Mouse (Mus musculus) embryonic facial prominence, embryonic 14.5 days (tissue): ENCODE results near the gene 2900092C05Rik. TPM values are rescaled to one million over a fixed set of nuclear protein-coding genes. Genes with fewer than 3 reads are reported as not detected.

Source experiments
- ATAC-seq: fragments of 200-750 bp; cut with Nextera tagmentation; 2 replicates; pipeline ENCODE4 v1.8.0; 2017; ENCODE audit warnings: low read depth, moderate number of reproducible peaks, moderate TSS enrichment
- DNase-seq: peaks from one replicate; pipeline ENCODE4 v3.0.0-alpha.2; 2015; ENCODE audit warnings: low spot score
- H3K27ac ChIP-seq: fragments of 300-500 bp; sonication (generic); replicated peaks from 2 replicates; pipeline ENCODE4 v1.5.1; 2014; ENCODE audit warnings: low read depth, mild to moderate bottlenecking, low read length, moderate library complexity
- H3K27me3 ChIP-seq: fragments of 300-500 bp; sonication (generic); replicated peaks from 2 replicates; pipeline ENCODE4 v1.6.1; 2014; ENCODE audit warnings: low read length; ENCODE audit not compliant: control insufficient read depth, insufficient read depth
- H3K36me3 ChIP-seq: fragments of 300-500 bp; sonication (generic); 2 replicates; pipeline ENCODE4 v1.6.1; 2014; ENCODE audit warnings: low read length, mixed read lengths; ENCODE audit not compliant: control insufficient read depth, insufficient read depth
- H3K4me1 ChIP-seq: fragments of 300-500 bp; sonication (generic); 2 replicates; pipeline ENCODE4 v1.6.1; 2014; ENCODE audit warnings: antibody characterized with exemption, low read length; ENCODE audit not compliant: control insufficient read depth, insufficient read depth
- H3K4me2 ChIP-seq: fragments of 300-500 bp; sonication (generic); 2 replicates; pipeline ENCODE4 v1.6.1; 2014; ENCODE audit warnings: low read depth, mild to moderate bottlenecking, low read length, moderate library complexity, mixed read lengths
- H3K4me3 ChIP-seq: fragments of 300-500 bp; sonication (generic); 2 replicates; pipeline ENCODE4 v1.5.1; 2014; ENCODE audit warnings: low read depth, mild to moderate bottlenecking, low read length
- H3K9ac ChIP-seq: fragments of 300-500 bp; sonication (generic); 2 replicates; pipeline ENCODE4 v1.6.1; 2014; ENCODE audit warnings: low read depth, mild to moderate bottlenecking, low read length, moderate library complexity, mixed read lengths
- H3K9me3 ChIP-seq: fragments of 300-500 bp; sonication (generic); 2 replicates; pipeline ENCODE4 v1.6.1; 2016; ENCODE audit warnings: low read length; ENCODE audit not compliant: control insufficient read depth
- WGBS: fragments of 180-500 bp; shearing (Covaris S2); extraction: QIAGEN DNeasy Blood & Tissue Kit; methylation state at CpG from one replicate; pipeline ENCODE4 v1.1.7; 2014; 5-methylcytosine and 5-hydroxymethylcytosine counted together
- polyA plus RNA-seq: library from polyadenylated mRNA; unstranded; fragments of >200 nt; fragmentation: Nextera tagmentation; extraction: Ambion mirVana; gene quantifications from 2 replicates; pipeline ENCODE4 v1.2.1, GENCODE M21; 2014

2900092C05Rik gene
- not detected in 2 replicates for polyA plus RNA-seq

DNA sequence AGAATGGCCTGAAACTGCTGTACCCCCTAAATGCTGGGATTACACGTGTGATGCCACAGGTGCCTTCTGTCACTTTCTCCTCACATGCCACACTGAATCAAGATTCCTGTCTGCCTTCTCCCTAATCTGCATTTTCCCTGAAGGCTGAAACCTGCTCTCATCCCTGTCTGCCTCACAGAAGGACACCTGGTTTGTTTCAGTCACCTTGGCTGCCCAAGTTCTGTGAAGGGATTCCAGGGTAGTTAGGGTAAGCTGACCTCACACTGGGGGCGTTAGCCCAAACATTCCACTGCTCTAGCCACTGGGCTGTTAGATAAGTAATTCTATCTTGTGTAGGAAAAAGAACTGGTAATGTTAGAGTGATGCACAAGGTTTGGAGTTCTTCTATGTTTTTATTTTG is at the start of gene 2900092C05Rik:
2900092C05Rik (plus strand) TSS at position 301 of the 400 bp plus-strand sequence.
- no peaks in the 10 kb centered on the region for H3K27me3 ChIP-seq
- no peak within 1 kb of the TSS for H3K27ac ChIP-seq
- DNase-seq (no peak), ATAC-seq (no peak)
- H3K9ac ChIP-seq: no peak within 1 kb of the TSS
- WGBS: 58% methylated on average over 2 of the region's 2 CpGs
- 0 out of 2 replicates have a peak, but pooled peaks cover 3% of the 10 kb centered on the region for H3K9me3 ChIP-seq
- no peak within 1 kb of the TSS for H3K4me3 ChIP-seq
- no peaks in the 10 kb centered on the region for H3K4me1 ChIP-seq
- H3K4me2 ChIP-seq: no peak within 1 kb of the TSS
- H3K36me3 ChIP-seq: no peaks in the 10 kb centered on the region

GRCm38 (mm10) chr7:12478158-12479008 is 33.9 kb upstream of the 2900092C05Rik start, which contains the start of gene Zfp606:
Gene Zfp606 (plus strand): TSS chr7:12478293.
- ATAC-seq: peak; percentile 98
- H3K9me3 ChIP-seq: peaks cover 17% of the 10 kb centered on the region; the same call in 1 of the 2 replicates
- WGBS: 0% methylated on average over 44 of the region's 53 CpGs

DNA sequence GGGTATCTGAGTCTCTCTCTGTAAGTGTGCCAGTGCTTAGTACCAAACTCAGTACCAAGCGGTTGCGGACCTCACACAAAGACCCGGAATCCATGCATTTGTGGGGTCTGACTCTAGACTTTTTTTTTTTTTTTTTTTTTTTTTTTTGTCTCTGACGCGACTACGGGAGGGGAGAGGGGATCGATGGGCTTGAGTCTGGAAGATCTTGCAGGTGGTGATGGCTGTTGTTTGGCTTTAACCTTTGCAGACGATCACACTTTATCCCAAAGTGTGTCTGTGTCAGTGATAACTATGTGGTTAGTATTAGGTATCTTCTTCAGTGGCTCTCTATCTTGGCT is 33.3 kb upstream of the 2900092C05Rik start:
- H3K9me3 ChIP-seq: peaks cover 23% of the 10 kb centered on the region
- DNase-seq (no peak), ATAC-seq (peak; percentile 12; the same call in 1 of the 2 replicates)
- H3K4me3 ChIP-seq: peak overlapping the region; percentile 97
- peaks cover 39% of the 10 kb centered on the region for H3K36me3 ChIP-seq
- H3K4me2 ChIP-seq: peak overlapping the region; percentile 66
- peak overlapping the region; percentile 96 for H3K9ac ChIP-seq
- no peaks in the 10 kb centered on the region for H3K27me3 ChIP-seq
- H3K27ac ChIP-seq: peak overlapping the region; percentile 93
- 1% methylated on average over 8 of the region's 8 CpGs for WGBS
- no peaks in the 10 kb centered on the region for H3K4me1 ChIP-seq

More at GRCm38 (mm10) chr7:12478158-12479008, 33.9 kb upstream of the 2900092C05Rik start, which contains the start of gene Zfp606:
- Histone ChIP-seq H3K27me3 (no peaks in the 10 kb centered on the region), H3K4me2 (peak within 1 kb of the TSS; percentile 66), H3K4me3 (peak within 1 kb of the TSS; percentile 97), H3K4me1 (no peaks in the 10 kb centered on the region), H3K9ac (peak within 1 kb of the TSS; percentile 96), H3K36me3 (peaks cover 34% of the 10 kb centered on the region), H3K27ac (peak within 1 kb of the TSS; percentile 93)
- DNase-seq: peak; percentile 97

- H3K9ac ChIP-seq: no peak overlapping the region
- ATAC-seq: no peak
- 74% methylated on average over 4 of the region's 4 CpGs for WGBS
- no peak for DNase-seq
- no peaks in the 10 kb centered on the region for H3K27me3 ChIP-seq
- H3K4me2 ChIP-seq: peak overlapping the region; percentile 66
- H3K4me3 ChIP-seq: peak overlapping the region; percentile 97
- no peaks in the 10 kb centered on the region for H3K4me1 ChIP-seq
- H3K36me3 ChIP-seq: peaks cover 45% of the 10 kb centered on the region
- peaks cover 29% of the 10 kb centered on the region for H3K9me3 ChIP-seq
- no peak overlapping the region for H3K27ac ChIP-seq
Observed at GRCm38 (mm10) chr7:12479525-12479924, 32.8 kb upstream of the 2900092C05Rik start.

- H3K27ac ChIP-seq: no peak overlapping the region
- no peak overlapping the region for H3K9ac ChIP-seq
- H3K4me3 ChIP-seq: no peak overlapping the region
- DNase-seq (no peak), ATAC-seq (no peak)
- H3K4me1 ChIP-seq: no peaks in the 10 kb centered on the region
- no peaks in the 10 kb centered on the region for H3K27me3 ChIP-seq
- H3K9me3 ChIP-seq: peaks cover 67% of the 10 kb centered on the region
- H3K4me2 ChIP-seq: no peak overlapping the region
- WGBS: 95% methylated on average over 6 of the region's 6 CpGs
- peaks cover 87% of the 10 kb centered on the region for H3K36me3 ChIP-seq
Observed at GRCm38 (mm10) chr7:12483771-12484170, 28.5 kb upstream of the 2900092C05Rik start.

DNA sequence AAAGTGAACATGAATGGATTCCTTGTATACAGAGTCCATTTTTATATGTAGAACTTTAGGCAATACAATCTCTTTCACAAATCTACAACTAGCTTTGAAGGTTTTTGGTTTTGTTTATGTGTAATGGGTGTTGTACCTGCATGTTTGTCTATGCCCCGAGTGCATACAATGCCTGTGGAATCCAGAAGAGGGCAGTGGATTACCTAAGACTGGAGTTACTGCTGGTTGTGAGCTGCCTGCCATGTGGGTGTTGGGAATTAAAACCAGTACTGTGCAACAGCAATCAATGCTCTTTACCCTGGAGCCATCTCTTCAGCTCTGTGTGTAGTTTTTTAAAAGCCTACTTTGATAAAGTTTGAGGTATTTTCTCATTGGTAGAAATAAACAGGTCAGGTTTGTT is 26.4 kb upstream of the 2900092C05Rik start:
- DNase-seq: no peak

DNA sequence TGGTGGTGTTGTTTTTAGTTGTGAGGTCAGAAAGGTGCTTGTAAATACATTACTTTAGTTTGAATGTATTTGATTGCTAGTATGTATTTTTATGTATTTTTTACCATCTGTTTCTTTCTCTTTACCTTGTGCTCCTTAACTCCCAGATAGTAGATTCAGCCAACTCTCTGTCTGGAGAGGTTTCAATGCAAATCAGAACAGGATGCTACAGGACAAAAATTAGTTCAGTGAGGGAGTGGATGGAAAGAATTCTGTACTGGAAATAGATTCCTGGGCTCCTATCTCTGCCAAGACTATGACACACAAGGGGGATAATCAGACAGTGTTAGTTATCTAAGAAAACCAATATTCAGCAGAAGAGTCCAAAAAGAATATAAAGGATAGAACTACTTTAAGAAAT is 25.6 kb upstream of the 2900092C05Rik start:
- H3K9me3 ChIP-seq: peaks cover 82% of the 10 kb centered on the region

More for the DNA sequence above, 26.4 kb upstream of the 2900092C05Rik start:
- no peaks in the 10 kb centered on the region for H3K4me1 ChIP-seq
- H3K27me3 ChIP-seq: no peaks in the 10 kb centered on the region
- H3K27ac ChIP-seq: no peak overlapping the region
- H3K36me3 ChIP-seq: peaks cover 99% of the 10 kb centered on the region
- H3K4me3 ChIP-seq: no peak overlapping the region
- no peak for ATAC-seq
- no peak overlapping the region for H3K9ac ChIP-seq
- H3K9me3 ChIP-seq: peaks cover 82% of the 10 kb centered on the region
- WGBS: 100% methylated on average over 1 of the region's 1 CpGs
- no peak overlapping the region for H3K4me2 ChIP-seq

GRCm38 (mm10) chr7:12510913-12511312 is 1.4 kb upstream of the 2900092C05Rik start:
- Histone ChIP-seq H3K4me3 (no peak overlapping the region), H3K4me1 (no peaks in the 10 kb centered on the region), H3K27ac (no peak overlapping the region), H3K9ac (no peak overlapping the region), H3K9me3 (0 out of 2 replicates have a peak, but pooled peaks cover 3% of the 10 kb centered on the region), H3K4me2 (no peak overlapping the region), H3K27me3 (no peaks in the 10 kb centered on the region), H3K36me3 (no peaks in the 10 kb centered on the region)
- ATAC-seq: no peak
- DNase-seq: no peak
- 53% methylated on average over 1 of the region's 1 CpGs for WGBS

More for the DNA sequence above, 25.6 kb upstream of the 2900092C05Rik start:
- Histone ChIP-seq H3K4me3 (no peak overlapping the region), H3K27me3 (no peaks in the 10 kb centered on the region), H3K4me1 (no peaks in the 10 kb centered on the region), H3K27ac (no peak overlapping the region), H3K9ac (no peak overlapping the region), H3K4me2 (no peak overlapping the region), H3K36me3 (peaks cover 99% of the 10 kb centered on the region)
- ATAC-seq: no peak
- DNase-seq: no peak
